Mouse (Mus musculus): ENCODE results near the gene Stk32b.

Stk32b gene

DNA sequence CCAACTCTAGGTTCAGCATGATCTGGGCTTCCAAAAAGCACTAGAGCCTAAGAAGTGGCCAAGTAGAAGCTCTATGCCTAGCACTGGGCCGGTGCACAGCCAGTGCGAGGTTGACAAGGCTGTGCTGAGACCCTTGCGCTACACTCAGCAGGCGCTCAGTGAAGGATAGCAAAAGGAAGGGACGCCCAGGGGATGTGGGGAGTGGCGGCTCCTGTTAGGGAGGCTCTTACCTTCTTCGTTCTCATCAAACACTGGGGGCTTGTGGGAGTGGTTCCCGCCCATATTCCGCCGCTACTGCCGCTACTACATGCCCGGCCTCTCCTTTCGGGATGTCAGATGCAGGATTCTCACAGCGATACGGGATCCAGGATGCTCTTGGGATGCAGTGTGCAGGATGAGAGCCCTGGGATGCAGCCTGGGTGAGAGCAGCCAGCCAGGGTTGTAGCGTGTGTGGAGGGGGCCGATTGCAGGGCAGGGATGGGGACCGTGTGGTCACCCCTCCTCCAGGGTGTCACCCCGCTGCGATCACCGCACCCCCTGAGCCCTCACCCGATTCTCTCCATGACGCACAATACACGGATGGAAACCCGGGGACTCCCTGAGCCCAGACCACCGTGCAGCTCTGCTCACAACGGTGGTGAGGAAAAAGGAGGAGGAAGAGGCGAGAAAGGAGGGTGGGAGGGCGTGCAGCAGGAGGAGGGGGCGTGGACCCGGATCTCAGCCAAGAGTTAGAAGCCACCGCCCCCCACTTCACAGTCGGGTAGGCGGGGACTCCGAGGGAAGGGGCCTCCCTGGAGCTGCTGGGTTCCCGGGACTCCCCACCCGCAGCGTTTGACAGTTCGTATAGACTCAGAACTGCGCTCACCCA, at the start of gene Stk32b:
Stk32b (minus strand) TSS at position 667 of the 868 bp plus-strand sequence.
- DNase-seq (ENCODE audit: low read depth, low spot score) = no peak

DNA sequence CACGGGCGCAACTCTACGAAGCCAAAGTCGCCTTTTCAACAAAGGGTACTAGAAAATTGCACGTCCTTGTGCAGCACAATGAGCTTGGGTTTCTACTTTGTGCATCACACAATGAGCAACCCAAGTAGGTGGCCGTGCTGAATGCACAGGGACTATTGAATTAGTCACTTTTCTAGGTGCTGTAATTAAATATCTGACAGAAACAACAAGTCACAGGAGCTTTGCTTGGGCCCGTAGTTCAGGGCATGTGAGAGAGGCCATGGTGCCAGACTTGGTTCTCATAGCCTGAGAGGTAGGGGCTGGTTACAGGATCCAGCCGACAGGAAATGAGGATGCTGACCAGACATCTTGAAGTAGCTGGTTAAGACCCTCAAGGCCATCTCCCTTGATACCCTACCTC, 48.9 kb upstream of the Stk32b start:
- DNase-seq (ENCODE audit: low read depth, low spot score) = no peak

DNA sequence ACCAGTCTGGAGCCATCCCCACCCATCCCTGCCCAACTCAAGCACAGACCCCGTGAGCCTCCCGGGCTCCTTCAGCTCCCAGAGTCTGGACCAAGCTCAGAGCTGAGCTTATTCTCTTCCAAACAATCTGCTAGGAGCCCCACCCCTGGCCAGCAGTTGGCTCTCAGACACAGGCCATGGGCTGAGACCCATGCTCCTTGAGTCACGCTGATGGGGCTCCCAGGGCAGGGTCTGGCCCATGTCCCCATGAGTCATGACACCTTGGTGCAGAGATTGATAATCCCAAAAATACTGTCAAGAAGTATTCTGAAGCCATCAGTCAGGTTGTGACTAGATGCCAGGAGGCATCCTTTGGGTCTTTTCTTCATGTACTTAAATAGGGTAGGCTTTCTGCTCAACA, 45.1 kb upstream of the Stk32b start:
- DNase-seq (ENCODE audit: low read depth, low spot score) = no peak

DNA sequence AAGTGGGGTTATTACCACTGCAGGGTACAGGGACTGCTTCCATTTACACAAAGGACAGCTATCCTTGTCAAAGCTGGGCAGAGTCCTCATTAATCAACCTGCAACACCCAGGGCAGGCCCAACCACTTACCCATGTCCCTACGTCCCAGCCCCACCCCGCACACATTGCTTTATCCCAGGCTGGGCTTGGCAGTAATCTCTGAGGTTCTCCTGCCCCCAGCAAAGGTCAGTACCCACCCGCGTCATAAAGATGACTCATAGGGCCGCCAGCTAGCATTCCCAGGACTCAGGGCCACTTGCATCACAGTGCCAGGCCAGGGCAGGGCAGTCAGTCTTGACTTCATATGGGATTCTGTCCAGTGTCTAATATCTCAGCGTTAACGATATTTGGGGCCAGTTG, 36.4 kb upstream of the Stk32b start:
- DNase-seq (ENCODE audit: low read depth, low spot score) = no peak

DNA sequence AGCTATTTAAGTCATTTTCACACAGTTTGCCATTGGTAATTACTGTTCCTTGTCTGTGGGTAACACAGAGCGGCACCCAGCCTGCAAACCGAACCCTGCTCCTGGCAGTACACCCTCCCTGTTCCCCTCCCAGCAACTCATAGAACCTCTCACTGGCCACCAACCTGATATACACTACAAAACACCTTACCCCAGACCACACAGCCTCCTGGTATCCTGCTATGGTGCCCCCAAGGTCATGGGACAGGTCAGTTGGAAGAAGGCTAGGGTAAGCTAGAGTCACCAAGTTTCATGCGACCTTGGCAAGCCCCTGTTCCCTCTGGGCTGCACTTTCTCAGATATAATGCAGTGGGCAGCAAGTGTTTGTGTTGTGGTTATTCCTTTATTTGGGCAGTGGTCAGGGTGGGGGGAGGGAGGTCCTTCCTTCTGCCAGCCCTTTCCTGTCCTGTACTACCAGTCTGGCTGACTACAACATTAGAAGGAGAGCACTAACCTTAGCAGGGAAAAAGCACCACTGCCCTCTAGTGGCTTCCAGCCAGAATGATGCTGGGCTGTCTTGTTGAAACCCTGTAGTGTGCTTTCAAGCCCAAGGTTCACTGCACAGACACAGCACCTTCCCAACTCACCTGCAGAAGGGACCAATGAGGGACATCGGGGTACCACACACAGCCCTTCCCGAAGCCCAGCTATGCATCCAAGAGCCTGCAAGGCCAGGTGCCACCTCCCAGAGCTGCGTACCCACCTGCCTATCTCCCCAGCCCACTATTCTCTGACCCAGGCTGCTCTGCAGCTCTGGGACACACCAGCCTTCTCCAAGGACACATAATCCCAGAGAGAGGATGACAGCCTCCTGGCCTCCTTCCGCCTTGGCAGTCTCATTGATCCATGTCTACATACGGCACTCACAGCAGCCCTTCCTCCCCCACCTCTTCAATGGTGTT, 35.3 kb upstream of the Stk32b start:
- peak; percentile 36 for DNase-seq (ENCODE audit: low read depth, low spot score)

DNA sequence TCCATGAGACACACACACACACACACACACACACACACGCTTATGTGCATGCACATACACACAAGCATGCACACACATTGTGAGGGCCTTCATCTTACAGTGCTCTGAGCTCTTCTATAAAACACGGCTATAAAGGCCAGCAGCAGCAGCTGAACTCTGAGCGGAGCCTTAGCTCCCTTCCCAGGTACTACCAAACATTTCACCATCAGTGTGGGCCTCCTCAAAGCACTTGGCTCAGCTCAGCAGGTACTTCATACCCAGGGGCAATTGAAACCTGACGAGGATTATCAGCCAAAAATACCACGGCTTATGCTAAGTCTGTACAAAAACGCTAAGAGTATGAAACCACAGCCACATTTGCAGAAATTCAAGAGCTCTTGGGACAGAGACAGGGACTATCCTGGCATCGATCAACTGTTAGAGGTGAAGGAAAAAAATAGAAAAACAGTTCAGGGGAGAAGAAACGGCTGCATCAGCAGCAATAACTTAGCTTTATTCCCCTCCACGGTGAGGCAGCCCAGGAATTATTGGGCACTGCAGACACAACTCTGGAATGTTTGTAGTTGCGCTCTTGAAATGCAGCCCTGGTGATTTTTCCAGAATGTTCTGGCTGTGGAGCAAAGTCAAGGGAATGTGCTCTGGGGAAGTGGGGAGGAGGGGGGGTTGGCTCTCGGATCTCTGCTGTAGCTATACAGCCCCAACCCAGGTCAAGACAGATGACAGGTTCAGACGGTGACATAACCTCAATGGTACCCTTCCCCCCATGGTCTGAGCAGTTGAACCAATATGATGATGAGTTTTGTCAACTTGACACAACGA, 27.1 kb upstream of the Stk32b start:
- DNase-seq (ENCODE audit: low read depth, low spot score) = no peak

DNA sequence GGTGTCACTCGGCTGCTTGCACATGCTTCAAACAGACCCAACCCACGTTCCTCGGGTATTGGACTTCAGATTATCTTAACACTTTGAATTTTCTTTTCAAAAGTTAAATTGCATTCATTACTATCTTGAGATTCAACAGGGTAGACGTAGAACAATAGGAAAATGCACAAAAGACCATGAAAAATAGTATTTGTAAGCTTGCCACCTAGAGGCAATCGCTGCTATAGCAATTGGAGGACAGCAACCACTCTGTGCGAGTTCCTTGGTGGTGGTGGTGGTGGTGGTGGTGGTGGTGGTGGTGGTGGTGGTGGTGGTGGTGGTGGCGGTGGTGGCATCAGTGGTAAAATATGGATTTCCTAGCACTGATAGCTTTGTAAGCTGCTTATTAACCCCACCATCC, 19.2 kb upstream of the Stk32b start:
- DNase-seq (ENCODE audit: low read depth, low spot score) = no peak

DNA sequence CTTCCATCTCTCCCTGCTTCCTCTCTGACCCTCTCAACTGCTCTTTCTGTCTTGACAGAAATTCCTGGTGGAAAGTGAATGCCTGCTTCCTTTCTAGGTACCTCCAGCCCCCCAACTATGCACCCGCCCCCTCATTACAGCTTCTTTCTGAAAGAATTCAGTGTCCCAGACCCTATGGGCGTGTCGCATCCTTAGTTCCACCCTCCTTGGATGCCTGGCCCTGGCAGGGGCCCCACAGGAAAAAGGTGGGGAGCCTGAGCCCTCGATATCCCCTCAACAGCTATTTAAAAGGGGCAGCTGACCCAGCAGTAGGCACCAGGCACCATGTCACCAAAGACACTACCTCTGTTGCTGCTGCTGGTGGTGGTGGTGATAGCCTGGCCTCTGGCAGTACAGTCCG, 18.3 kb upstream of the Stk32b start, which contains the start of gene Cytl1:
Cytl1 (plus strand) TSS at position 296 of the 400 bp plus-strand sequence.
- no peak for DNase-seq (ENCODE audit: low read depth, low spot score)

DNA sequence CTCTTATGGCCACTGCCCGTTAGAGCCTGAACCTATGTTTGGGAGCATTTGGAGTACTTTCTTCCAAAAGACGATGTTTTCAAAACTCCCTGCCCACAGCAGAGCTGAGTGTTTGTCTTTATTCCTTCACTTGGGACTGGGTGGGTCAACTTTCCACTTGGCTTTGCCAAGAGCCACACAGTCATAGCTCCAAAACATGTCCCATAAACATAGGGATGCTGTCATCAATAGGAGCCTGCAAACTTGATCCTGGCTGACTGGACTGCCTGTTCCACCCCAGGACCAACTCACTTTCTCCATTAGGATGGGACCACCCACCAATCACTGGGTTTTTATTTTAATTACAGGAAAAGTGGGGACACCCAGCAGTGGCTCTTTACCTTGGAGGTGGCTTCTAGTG, 13.8 kb upstream of the Stk32b start:
- no peak for DNase-seq (ENCODE audit: low read depth, low spot score)

DNA sequence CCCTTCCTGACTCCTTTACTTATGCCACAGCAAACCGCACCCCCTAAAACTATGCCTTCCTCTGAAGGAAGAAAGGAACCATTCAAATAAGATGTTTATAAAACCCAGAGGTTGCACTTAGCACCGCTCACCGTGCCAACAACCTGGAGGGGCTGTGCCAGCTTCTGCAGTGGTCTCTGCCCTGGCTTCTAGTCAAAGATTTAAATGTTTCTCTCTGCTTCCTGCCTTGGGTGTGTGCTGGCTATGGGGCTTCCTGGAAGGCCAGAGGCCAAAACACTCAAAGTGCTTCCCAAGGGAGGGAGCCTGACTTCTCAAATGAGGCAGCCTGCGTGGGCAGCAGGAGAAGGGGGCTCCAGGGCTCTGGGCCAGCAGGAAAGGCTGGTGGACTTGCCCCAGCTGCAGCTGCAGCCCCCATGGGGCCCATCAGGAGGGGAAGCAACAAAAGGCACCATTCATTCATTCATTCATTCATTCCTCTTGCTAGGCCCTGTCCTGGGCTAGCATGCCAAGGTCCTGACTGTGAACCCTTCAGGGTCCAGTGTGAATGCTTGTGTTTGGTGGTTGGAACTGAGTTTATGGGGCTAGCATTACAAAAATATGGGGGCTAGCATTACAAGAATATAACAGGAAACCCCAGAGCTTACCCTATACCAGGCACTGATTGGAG, 8.4 kb upstream of the Stk32b start:
- no peak for DNase-seq (ENCODE audit: low read depth, low spot score)

DNA sequence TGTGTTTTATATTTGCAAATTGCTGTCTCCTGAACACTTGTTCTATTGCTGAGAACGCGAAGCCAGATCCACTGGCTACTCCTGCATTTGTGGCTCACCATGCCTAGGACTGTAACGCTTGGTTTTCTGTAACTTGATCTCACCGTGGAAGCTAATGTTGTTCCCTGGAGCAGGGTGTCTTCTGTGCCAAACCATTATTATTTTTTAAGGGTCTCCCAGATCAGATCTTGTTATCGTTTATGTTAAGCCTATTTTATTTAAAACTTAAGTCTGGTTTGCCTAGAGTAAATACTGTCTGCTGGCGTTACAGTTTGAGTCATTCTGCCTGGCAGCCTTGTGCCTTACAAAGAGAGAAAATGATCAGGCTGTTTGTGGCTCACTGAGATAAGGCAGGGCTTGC, 3.7 kb upstream of the Stk32b start:
- DNase-seq (ENCODE audit: low read depth, low spot score) = no peak

DNA sequence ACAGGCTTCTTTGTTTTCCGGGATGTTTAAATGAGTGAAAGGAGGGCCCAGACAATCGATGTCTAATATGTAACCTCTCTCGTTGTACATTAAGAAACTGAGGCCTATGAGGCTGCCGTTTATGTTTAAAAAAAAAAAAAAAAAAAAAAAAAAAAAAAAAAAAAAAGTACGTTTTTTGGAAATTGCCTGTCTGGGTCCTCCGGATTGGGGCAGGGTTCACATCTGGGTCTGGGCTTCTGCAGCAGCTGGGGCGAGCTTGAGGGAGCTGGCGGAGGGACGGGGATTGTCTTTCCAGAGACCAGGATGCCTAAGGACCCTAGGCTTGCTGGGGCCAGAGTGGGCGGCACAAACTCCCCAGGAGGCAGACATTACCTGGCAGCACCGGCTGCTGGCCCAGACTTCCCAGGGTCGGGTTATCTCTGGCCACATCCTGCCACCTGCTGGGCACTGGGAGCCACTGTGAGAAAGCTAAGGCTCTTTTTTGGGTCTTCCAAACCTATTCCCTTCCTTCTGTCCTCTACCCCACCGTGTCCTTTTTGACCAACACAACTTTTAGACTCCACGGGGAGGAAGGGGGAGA, 503 bp upstream of the Stk32b start:
- no peak for DNase-seq (ENCODE audit: low read depth, low spot score)

DNA sequence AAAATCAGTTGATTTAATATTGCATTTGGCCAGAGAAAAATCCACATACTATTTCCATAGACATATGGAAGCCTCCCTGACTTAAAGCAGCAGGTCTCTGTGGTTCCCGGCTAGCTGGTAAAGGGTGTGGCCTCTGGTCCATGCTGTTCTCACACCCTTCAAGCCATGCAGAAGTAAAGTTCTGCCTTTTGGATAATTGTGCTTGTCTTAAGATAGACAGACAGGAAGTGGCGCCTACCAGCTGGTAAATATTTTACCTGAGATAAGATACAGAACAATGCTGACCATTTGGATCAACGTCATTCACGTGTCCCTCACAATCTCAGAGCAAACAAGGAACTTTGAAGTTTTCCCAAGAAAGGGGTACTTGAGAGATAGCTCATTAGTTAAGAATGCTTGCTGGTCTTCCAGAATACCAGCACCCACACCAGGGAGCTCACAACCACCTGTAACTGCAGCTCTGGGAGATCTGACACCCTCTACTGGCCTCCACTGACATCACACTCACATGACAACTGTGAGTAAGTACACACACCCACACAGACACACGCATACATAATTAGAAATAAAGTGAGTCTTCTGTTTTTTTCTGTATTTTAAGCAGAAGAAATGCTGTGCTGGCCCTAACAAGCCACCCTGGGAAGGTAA, 7.6 kb downstream of the Stk32b start:
- no peak for DNase-seq (ENCODE audit: low read depth, low spot score)

DNA sequence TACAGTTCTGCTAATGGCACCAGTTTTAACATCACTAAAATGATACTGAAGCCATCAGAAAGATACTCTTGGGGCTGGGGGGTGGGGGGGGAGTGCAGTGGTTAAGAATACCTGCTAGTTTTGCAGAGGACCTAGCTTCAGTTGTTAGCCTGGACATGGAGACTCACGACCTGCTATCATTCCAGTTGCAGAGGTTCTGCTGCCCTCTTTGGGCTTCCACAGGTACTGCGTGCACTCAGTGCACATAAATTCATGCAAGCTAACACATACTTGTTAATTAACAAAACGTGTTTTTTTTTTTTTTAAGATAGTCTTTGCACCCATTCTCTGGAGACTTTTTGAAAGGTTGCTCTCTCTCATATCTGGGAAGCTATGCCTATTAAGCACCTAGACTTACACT, 8.8 kb downstream of the Stk32b start:
- DNase-seq (ENCODE audit: low read depth, low spot score) = no peak

DNA sequence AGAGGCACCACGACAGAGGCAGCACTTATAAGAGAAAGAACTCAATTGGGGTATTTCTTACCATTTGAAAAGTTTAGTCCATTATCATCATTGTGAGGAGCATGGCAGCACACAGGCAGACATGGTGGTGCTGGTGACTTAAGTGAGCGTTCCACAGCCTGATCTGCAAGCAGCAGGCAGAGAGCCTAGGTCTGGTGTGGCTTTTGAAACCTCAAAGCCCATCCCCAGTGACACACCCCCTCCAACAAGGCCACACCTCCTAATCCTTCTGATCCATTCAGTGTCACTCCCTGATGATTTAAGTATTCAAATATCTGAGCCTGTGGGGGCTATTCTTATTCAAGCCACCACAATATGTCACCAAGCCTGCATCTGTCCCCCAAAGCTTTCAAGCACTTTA, 12.0 kb downstream of the Stk32b start:
- DNase-seq (ENCODE audit: low read depth, low spot score) = no peak

DNA sequence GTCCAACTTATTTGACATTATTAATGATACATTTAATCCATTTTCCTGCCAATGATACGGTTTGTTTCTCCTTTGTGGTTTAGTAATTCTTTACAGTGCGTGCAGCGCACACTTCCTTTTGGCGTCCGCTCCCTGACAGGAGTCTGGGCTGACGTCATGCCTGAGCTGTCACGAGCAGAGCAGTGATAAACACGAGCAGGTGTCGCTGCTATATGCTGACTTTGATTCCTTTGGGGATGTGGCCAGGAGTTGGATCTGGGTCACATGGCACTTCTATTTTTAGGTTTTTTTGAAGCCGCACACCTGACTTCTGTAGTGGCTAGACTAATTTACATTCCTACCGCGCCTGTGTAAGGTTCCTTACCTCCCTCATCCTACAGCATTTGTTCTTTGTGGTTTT, 17.2 kb downstream of the Stk32b start:
- no peak for DNase-seq (ENCODE audit: low read depth, low spot score)

DNA sequence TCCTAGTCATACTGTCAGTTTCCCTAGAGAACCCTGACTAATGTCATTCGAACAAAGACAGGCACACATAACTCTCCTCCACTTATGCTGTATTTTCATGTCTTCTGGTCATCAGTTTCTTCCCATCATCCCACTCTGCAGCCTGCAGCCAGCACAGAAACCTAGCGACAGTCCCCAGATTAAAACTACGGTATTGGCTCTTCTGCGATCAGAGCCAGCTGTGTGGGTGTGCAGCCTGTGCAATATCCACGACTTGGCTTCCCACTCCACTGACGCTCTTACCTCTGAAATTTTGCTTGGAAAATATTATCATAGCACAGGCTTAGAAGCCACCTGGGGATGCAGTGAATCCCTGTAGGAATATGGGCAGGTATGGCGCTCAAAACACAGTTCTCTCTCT, 19.7 kb downstream of the Stk32b start:
- peak; percentile 46 for DNase-seq (ENCODE audit: low read depth, low spot score)

DNA sequence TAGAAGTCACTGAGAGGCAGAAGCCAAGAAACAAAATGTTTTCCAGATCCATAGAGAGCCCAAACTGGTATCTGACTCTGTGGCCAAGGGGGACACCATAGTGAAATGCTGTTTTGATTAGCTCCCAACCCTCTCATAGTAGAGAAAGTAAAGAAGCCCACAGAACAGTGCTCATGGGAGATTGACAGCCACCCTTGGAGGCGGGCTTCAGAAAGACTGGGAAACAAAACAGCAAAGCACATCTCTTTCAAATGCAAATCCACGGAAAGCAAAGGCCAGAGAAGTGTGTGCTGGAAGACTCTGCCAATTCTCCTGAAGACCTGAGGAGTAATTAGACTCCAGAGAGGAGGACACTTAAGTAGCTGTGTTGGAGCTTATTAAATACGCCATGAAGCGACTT, 21.2 kb downstream of the Stk32b start:
- no peak for DNase-seq (ENCODE audit: low read depth, low spot score)

DNA sequence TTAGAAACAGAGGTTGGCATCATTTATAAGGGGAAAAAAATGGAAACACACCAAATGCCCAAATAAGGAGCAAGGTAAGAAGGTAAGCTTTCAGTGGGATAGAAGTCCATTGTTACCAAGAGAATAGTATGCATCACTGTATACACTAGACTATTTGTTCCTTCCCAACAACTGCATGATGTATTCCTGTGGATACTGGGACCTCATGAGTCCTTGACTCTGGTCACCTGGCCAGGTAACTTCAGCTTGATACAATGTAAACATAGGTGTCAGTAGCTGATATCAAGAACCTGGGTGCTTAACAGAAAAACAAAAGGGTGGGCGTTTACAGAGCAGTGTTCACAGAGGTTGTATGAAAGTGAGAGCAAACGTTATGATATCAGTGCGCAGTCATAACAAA, 24.2 kb downstream of the Stk32b start:
- DNase-seq (ENCODE audit: low read depth, low spot score) = no peak

DNA sequence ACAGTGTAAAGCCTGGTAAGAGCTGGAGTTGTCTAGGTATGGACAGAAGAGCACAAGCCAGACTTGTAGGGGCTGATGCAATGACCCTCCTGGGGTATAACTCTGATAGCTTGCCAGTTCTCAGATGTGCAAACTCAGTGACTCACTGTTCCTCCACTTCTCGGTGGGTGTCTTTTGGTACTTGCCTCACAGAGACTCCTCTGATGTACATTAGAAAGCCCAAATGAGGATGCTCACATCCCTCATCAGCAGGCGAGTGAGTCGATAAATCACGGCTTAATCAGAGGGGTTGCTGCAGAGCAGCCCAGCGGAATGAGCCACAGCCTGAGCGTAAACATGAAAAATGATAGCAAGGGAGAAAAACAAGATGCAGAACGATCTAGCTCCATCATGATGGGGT, 46.2 kb downstream of the Stk32b start:
- peak; percentile 18 for DNase-seq (ENCODE audit: low read depth, low spot score)

All from telencephalon, adult 2 months (tissue).